Mouse (Mus musculus) liver, embryonic 14.5 days (tissue): ENCODE results near the gene Dpagt1.

Experiments
- CTCF ChIP-seq: IDR thresholded peaks from 2 replicates; pipeline ENCODE4 v1.5.1; 2016; ENCODE audit warnings: antibody characterized with exemption, low read depth, control low read depth
- EP300 ChIP-seq: IDR thresholded peaks from 2 replicates; pipeline ENCODE4 v1.6.1; 2016; ENCODE audit warnings: antibody characterized with exemption, low read depth

GRCm38 (mm10) chr9:44378153-44378730, 52.4 kb downstream of the Dpagt1 start:
- TF ChIP-seq CTCF, result no peak
- no peak for TF ChIP-seq EP300
